Mouse (Mus musculus): ENCODE measurements around the gene Cdc25a. TPM values are rescaled to one million over a fixed set of nuclear protein-coding genes. Genes with fewer than 3 reads are reported as not detected.

The Cdc25a gene
- polyA plus RNA-seq, 1 experiment from 2014 or later: 35.1 TPM

DNA sequence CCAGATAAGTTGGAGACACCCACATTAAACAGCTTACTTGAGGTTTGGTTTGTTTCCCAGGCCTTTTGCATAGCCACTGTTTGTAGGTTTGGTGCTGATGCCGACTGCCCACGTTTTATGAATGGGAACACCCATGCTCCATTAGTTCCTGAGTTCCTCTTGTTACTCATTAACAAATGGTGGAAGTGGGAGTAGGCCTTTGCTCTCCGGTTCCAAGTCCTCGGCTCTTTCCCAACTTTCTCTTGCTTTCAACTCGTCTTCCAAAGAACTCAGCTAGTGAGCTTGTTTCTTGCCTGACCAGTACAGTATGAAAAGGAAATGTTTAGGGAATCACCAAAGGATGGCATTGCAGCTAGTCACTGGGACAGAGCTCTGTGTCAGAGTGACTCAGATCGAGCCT lies 20.2 kb downstream of the Cdc25a start:
- no peak overlapping the region for H3K4me2 ChIP-seq
- no peaks in the 10 kb centered on the region for H3K9me3 ChIP-seq
- H3K4me1 ChIP-seq: peaks cover 8% of the 10 kb centered on the region
- peaks cover 45% of the 10 kb centered on the region for H3K36me3 ChIP-seq
- ATAC-seq (ENCODE audit: insufficient number of reproducible peaks, insufficient read depth, low FRiP score, low TSS enrichment, low read depth): no peak
- H3K4me3 ChIP-seq: no peak overlapping the region
- H3K27ac ChIP-seq: no peak overlapping the region
- no peaks in the 10 kb centered on the region for H3K27me3 ChIP-seq
- H3K9ac ChIP-seq: no peak overlapping the region
- 87% methylated on average over 6 of the region's 6 CpGs for WGBS

DNA sequence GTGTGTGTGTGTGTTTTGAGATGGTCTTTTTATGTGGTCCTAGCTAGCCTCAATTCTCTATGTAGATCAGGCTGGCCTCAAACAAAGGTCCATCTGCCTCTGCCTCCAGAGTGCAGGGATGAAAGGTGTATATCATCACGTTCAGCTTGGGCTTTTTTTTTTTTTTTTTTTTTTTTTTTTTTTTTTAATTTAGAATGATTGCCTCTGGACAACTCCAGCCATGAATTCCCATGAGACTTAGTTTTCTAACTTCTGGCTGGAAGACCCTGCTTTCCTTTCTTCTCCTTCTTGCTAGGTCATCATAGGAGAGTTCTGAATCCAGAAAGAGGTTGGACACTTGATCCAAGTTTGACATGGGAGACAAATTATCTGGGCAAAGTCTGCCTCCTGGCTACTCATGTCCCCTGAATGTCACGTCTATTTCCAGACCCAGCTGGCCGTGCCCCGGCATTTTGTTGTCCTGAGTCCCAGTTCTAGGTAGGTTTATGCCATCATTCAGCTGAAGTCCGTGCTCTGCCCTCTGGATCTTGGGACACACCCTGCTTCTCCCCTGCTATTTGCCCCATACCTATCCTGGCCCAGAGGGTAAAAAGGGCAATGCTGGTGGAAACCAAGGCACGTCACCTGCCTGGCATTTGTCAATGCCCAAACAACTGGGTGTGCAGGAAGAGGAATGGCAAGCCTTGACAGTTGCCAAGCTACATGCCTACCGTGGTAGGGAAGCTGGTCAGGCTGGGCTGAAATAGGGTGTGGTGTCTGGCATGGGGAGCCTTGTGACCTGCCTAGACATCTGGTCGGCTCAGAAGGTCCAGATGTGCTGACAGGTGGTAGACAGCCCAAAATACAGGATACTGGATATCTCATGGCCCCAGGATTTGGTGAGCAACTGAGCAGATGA lies 21.1 kb downstream of the Cdc25a start:
- H3K4me2 ChIP-seq: no peak overlapping the region
- no peaks in the 10 kb centered on the region for H3K27me3 ChIP-seq
- no peak overlapping the region for H3K9ac ChIP-seq
- H3K9me3 ChIP-seq: no peaks in the 10 kb centered on the region
- H3K36me3 ChIP-seq: peaks cover 35% of the 10 kb centered on the region
- WGBS: 78% methylated on average over 8 of the region's 8 CpGs
- no peak overlapping the region for H3K4me3 ChIP-seq
- no peak overlapping the region for H3K27ac ChIP-seq
- no peak for ATAC-seq (ENCODE audit: insufficient number of reproducible peaks, insufficient read depth, low FRiP score, low TSS enrichment, low read depth)
- peaks cover 8% of the 10 kb centered on the region for H3K4me1 ChIP-seq

DNA sequence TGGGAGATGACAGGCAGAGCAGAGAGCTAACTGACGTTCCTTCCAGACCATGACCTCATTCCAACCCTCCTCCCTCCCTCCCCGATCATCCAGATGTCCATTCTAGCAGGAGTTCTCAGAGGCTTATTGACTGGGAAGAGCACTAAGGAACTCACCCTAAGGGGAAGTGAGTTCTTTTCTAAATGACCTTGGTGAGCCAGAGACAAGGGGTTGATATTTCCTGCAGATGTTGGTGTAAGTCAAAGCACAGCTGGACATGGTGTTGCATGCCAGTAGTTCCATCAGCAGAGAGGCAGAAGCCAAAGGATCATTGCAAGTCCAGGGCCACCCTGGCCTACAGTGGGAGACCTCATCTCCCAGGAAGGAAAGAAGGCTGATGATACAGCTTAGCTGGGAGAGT lies 22.6 kb downstream of the Cdc25a start:
- Histone ChIP-seq H3K27ac (no peak overlapping the region), H3K9ac (no peak overlapping the region), H3K4me1 (peaks cover 8% of the 10 kb centered on the region), H3K4me2 (no peak overlapping the region), H3K4me3 (no peak overlapping the region), H3K27me3 (no peaks in the 10 kb centered on the region), H3K9me3 (no peaks in the 10 kb centered on the region), H3K36me3 (peaks cover 21% of the 10 kb centered on the region)
- WGBS: 26% methylated on average over 2 of the region's 2 CpGs
- no peak for ATAC-seq (ENCODE audit: insufficient number of reproducible peaks, insufficient read depth, low FRiP score, low TSS enrichment, low read depth)

DNA sequence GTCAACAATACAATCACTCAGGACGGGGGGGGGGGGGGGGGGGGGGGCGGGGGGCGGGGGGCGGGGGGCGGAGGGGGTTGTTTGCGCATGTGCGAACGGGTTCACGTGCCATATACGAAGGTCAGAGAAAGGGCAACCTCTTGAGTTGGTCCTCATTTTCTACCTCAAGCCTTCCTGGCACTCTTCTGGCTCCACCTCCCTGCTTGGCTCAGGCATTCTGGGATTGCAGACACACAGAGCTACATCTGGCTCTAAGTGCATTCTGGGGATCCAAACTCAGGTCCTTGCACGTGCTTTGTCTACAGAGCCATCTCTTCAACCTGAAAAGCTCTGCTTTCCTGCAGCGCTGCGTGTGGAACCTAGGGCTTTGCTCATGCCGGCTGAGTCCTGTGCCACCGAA lies 24.0 kb downstream of the Cdc25a start:
- H3K27me3 ChIP-seq: no peaks in the 10 kb centered on the region
- ATAC-seq (ENCODE audit: insufficient number of reproducible peaks, insufficient read depth, low FRiP score, low TSS enrichment, low read depth): no peak
- H3K36me3 ChIP-seq: peaks cover 10% of the 10 kb centered on the region
- H3K4me2 ChIP-seq: no peak overlapping the region
- H3K4me3 ChIP-seq: no peak overlapping the region
- H3K4me1 ChIP-seq: peaks cover 3% of the 10 kb centered on the region
- no peak overlapping the region for H3K9ac ChIP-seq
- H3K27ac ChIP-seq: no peak overlapping the region
- no peaks in the 10 kb centered on the region for H3K9me3 ChIP-seq
- 65% methylated on average over 11 of the region's 15 CpGs for WGBS

DNA sequence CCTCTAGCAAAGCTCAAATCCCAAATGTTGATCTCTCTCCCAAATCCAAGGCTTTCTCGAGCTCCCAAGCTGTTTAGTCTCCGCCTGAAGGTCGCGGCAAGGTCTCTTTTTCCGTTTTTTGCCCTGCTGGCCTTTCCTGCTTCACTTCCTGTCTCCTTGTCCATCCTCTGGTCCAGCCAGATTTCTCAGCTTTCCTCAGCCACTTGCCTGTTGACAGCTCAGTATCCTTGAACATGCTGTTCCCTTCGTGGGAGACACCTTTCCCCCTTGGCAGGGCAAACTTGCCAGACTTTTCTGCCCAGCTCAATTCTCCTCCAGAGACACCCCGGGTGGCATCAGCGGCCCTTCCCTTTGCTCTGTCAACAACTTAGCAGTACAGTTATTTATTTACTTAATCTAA lies 24.4 kb downstream of the Cdc25a start:
- Histone ChIP-seq H3K9me3 (no peaks in the 10 kb centered on the region), H3K36me3 (peaks cover 8% of the 10 kb centered on the region), H3K27me3 (no peaks in the 10 kb centered on the region), H3K27ac (no peak overlapping the region), H3K9ac (no peak overlapping the region), H3K4me1 (no peaks in the 10 kb centered on the region), H3K4me2 (no peak overlapping the region), H3K4me3 (no peak overlapping the region)
- WGBS: 58% methylated on average over 8 of the region's 8 CpGs
- no peak for ATAC-seq (ENCODE audit: insufficient number of reproducible peaks, insufficient read depth, low FRiP score, low TSS enrichment, low read depth)

DNA sequence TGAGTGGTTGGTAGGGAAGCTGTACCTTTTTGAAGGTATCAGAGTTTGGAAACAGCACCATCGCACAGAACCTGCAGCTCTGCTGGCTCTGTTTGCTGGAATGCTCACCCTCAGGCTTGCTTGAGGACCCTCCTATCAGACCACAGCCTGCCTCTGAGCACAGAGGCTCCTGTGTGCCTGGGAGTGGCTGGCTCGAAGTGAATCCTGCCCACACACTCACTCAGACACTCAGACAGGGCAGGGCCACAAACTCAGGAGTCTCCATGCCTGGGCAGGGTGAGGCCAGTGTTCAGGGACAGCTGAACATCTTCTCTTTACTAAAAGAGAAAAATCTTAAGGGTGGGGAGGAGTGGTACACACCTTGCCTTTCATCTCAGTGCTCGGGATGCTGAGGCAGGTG lies 25.2 kb downstream of the Cdc25a start:
- no peak overlapping the region for H3K27ac ChIP-seq
- no peak overlapping the region for H3K9ac ChIP-seq
- H3K36me3 ChIP-seq: peaks cover 6% of the 10 kb centered on the region
- no peak overlapping the region for H3K4me3 ChIP-seq
- H3K4me2 ChIP-seq: no peak overlapping the region
- H3K27me3 ChIP-seq: no peaks in the 10 kb centered on the region
- no peak for ATAC-seq (ENCODE audit: insufficient number of reproducible peaks, insufficient read depth, low FRiP score, low TSS enrichment, low read depth)
- WGBS: 74% methylated on average over 3 of the region's 3 CpGs
- H3K4me1 ChIP-seq: peaks cover 2% of the 10 kb centered on the region; the same call in 1 of the 2 replicates
- no peaks in the 10 kb centered on the region for H3K9me3 ChIP-seq

DNA sequence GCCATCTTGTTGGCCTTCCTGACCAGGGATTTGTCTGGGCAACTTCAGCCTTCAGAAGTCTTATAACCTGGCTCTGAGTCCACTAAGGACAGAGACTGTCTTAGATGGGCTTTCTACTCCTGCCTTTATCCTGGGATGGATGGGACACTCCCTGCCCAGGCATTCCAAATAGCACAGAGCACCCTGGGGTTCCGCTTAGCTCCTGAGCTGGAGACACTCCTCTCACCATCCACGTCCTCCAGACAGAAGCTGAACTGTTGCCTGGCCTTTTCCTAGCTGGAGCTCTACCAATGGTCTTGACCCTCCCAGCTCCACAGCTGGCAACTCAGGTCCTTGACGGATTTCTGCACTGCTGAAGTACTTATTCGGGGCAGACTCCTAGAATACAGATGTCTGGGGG lies 26.9 kb downstream of the Cdc25a start:
- no peaks in the 10 kb centered on the region for H3K36me3 ChIP-seq
- WGBS: 62% methylated on average over 4 of the region's 4 CpGs
- no peak overlapping the region for H3K4me2 ChIP-seq
- H3K27ac ChIP-seq: no peak overlapping the region
- no peak overlapping the region for H3K9ac ChIP-seq
- ATAC-seq (ENCODE audit: insufficient number of reproducible peaks, insufficient read depth, low FRiP score, low TSS enrichment, low read depth): no peak
- H3K27me3 ChIP-seq: no peaks in the 10 kb centered on the region
- H3K9me3 ChIP-seq: no peaks in the 10 kb centered on the region
- peaks cover 2% of the 10 kb centered on the region; the same call in 1 of the 2 replicates for H3K4me1 ChIP-seq
- H3K4me3 ChIP-seq: no peak overlapping the region

DNA sequence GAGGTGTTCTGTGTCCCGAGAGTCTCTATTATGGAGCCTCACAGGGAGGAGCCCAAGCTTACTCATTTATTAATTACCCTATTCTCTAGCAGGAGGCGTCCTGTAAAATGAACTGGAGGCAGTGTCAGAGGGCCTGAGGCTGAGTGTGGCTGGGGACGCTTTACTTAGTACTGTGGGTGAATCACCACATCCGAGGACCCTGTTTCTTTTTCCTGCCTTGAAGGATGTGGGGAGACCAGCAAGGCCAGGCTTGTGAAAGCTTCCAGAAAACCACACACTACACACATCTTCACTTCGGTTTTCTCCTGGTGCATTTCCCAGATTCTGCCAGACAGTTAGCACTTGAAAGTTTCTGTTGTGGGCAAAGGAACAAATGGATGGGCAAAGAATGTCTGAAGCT lies 27.4 kb downstream of the Cdc25a start:
- H3K4me2 ChIP-seq: no peak overlapping the region
- no peaks in the 10 kb centered on the region for H3K27me3 ChIP-seq
- H3K9ac ChIP-seq: no peak overlapping the region
- peaks cover 2% of the 10 kb centered on the region; the same call in 1 of the 2 replicates for H3K4me1 ChIP-seq
- ATAC-seq (ENCODE audit: insufficient number of reproducible peaks, insufficient read depth, low FRiP score, low TSS enrichment, low read depth): no peak
- WGBS: 65% methylated on average over 5 of the region's 5 CpGs
- no peaks in the 10 kb centered on the region for H3K36me3 ChIP-seq
- H3K27ac ChIP-seq: no peak overlapping the region
- H3K4me3 ChIP-seq: no peak overlapping the region
- H3K9me3 ChIP-seq: no peaks in the 10 kb centered on the region

DNA sequence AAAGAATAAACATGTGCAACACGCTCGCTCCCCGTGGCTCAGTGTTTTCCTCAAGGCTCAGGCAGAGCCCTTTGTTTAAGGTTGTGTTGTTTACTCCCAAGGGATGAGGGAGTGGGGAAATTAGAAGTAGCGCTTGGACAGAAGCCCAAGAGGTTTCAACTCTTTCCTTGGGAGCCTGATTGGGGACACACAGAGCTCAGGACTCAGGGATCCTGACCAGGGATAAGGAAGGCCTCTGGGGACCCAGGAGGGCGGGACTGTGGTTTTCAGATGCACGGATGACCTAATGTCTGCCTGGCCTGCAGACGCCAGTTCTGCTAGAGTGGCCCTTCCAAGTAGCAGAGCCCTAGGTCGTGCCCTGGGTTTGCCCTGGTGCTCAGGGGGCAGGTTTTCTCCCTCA lies 31.9 kb downstream of the Cdc25a start:
- Histone ChIP-seq H3K27ac (no peak overlapping the region), H3K4me1 (peaks cover 2% of the 10 kb centered on the region; the same call in 1 of the 2 replicates), H3K27me3 (no peaks in the 10 kb centered on the region), H3K9me3 (no peaks in the 10 kb centered on the region), H3K4me3 (no peak overlapping the region), H3K36me3 (no peaks in the 10 kb centered on the region), H3K9ac (0 out of 2 replicates have a peak overlapping the region, but pooled peaks have one; percentile 16), H3K4me2 (no peak overlapping the region)
- 50% methylated on average over 8 of the region's 8 CpGs for WGBS
- ATAC-seq (ENCODE audit: insufficient number of reproducible peaks, insufficient read depth, low FRiP score, low TSS enrichment, low read depth): no peak

DNA sequence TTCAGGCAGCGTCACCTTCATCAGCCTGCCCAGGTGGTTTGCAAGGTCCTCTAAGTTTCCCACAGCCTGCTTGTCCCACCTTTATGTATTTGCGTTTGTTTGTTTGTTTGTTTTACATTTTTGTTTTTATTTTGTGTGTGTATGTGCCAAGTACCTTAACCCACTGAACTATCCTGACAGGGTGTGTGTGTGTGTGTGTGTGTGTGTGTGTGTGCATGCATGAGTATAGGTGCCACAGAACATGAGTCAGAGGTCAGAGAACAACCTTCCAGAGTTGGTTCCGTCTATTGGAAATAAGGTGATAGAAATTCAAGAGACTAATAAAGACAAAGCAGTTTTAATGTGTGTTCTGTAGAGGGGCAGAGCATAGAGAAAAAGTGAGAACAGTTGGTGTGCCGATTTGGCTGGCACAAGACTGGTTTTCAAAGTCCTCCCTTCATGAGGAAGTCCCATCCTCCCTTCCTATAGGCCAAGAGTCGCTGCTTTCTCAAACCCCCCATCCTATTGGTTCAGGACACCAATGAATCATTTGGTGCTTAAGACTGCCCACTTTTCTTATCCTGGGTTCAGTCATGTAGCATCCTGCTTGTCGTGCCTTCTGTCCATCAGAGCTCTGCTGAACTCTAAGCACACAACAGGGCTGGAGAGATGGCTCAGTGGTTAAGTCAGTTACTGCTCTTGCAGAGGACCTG lies 32.5 kb downstream of the Cdc25a start:
- 65% methylated on average over 6 of the region's 6 CpGs for WGBS
- Histone ChIP-seq H3K9ac (no peak overlapping the region), H3K27me3 (no peaks in the 10 kb centered on the region), H3K4me1 (peaks cover 2% of the 10 kb centered on the region; the same call in 1 of the 2 replicates), H3K4me2 (no peak overlapping the region), H3K4me3 (no peak overlapping the region), H3K36me3 (no peaks in the 10 kb centered on the region), H3K9me3 (no peaks in the 10 kb centered on the region), H3K27ac (no peak overlapping the region)
- no peak for ATAC-seq (ENCODE audit: insufficient number of reproducible peaks, insufficient read depth, low FRiP score, low TSS enrichment, low read depth)

DNA sequence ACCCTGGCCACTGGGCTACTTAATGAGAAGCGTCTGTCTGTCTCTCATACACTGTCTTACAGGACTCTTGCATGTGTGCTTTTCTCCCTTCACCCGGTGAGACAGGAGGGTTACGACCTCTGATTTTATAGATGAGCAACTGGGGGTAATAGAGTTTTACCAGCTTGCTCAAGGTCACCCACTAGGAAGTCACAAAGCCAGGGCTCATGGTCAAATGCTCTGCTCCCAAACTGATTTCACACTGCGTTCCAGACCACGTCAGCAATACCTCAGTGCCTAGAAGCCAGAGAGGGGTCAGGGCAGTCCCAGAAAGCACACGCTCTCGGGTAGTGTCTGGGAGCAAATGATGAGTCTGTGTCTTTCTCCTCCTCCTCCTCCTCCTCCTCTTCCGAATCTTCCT lies 33.7 kb downstream of the Cdc25a start:
- no peak overlapping the region for H3K4me2 ChIP-seq
- H3K4me1 ChIP-seq: peaks cover 2% of the 10 kb centered on the region; the same call in 1 of the 2 replicates
- H3K9ac ChIP-seq: no peak overlapping the region
- H3K27me3 ChIP-seq: no peaks in the 10 kb centered on the region
- no peaks in the 10 kb centered on the region for H3K9me3 ChIP-seq
- no peak overlapping the region for H3K27ac ChIP-seq
- WGBS: 76% methylated on average over 8 of the region's 8 CpGs
- no peak for ATAC-seq (ENCODE audit: insufficient number of reproducible peaks, insufficient read depth, low FRiP score, low TSS enrichment, low read depth)
- no peak overlapping the region for H3K4me3 ChIP-seq
- H3K36me3 ChIP-seq: no peaks in the 10 kb centered on the region

DNA sequence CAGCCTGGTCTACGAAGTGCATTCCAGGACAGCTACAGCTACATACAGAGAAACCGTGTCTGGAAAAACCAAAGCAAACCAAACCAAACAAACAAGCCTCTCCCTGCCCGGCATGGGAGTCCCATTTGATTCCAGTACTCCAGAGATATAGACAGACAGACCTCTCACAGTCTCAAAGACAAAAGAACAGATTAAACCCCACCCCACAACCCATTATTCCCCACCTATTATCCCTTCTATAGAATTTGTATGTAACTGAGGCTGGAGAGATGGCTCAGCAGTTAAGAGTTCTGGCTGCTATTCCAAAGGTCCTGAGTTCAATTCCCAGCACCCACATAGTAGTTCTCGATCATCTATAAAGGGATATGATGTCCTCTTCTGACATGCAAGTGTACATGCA lies 34.5 kb downstream of the Cdc25a start:
- no peak overlapping the region for H3K4me2 ChIP-seq

More for the DNA sequence above, 34.5 kb downstream of the Cdc25a start:
- H3K36me3 ChIP-seq: no peaks in the 10 kb centered on the region
- peaks cover 2% of the 10 kb centered on the region; the same call in 1 of the 2 replicates for H3K4me1 ChIP-seq
- no peaks in the 10 kb centered on the region for H3K9me3 ChIP-seq
- no peaks in the 10 kb centered on the region for H3K27me3 ChIP-seq
- H3K27ac ChIP-seq: no peak overlapping the region
- WGBS: 91% methylated on average over 4 of the region's 4 CpGs
- no peak overlapping the region for H3K9ac ChIP-seq
- no peak overlapping the region for H3K4me3 ChIP-seq
- ATAC-seq (ENCODE audit: insufficient number of reproducible peaks, insufficient read depth, low FRiP score, low TSS enrichment, low read depth): no peak

All from embryonic facial prominence, embryonic 13.5 days (tissue).